Mouse (Mus musculus) mature B cell (primary cell): ENCODE data around the gene Gm11733.
"Not testable (repeated sequence)": the region's sequence is repeated elsewhere in the genome, so short reads cannot be mapped to it uniquely, and the experiment has no call there.

ENCODE experiments used
- in situ Hi-C: fragments of 300-500 bp; cut with MboI; formaldehyde crosslinking; loops from 2 replicates; pipeline ENCODE4 v1.14.3; 2019

Gene Gm11733

GRCm38 (mm10) chr11:117484198-117484597 lies at the start of gene Gm11733:
Gene Gm11733, plus strand, starts transcription at chr11:117484368.
- in situ Hi-C loops, result no loop called here

GRCm38 (mm10) chr11:117436401-117437109 lies 47.6 kb upstream of the Gm11733 start:
- in situ Hi-C loops, result no loop called here

- in situ Hi-C loops, result no loop called here
These were observed 47.1 kb upstream of the Gm11733 start for GRCm38 (mm10) chr11:117437110-117437490.

GRCm38 (mm10) chr11:117438363-117438762 lies 45.8 kb upstream of the Gm11733 start:
- in situ Hi-C loops, result no loop called here

GRCm38 (mm10) chr11:117440865-117441425 lies 43.2 kb upstream of the Gm11733 start:
- in situ Hi-C loops, result no loop called here

DNA sequence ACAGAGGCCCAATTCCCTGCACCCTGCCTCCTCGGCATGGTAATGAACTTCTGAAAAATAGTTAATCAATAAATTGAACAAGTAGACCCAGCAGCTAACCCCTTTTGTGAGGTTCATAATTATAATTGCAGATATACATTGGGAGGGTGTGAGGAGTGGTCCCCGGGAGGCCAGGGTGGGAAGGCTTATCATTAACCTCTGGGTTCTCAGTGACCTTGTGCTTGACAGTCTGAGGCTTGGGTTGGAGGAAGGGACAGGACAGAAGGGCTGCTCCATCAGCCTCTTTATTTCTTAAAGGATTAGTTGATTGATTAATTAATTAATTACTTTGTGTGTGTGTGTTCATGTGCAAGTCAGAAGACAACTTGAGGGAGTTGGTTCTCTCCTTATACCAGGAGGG lies 40.1 kb upstream of the Gm11733 start:
- in situ Hi-C loops, result no loop called here

DNA sequence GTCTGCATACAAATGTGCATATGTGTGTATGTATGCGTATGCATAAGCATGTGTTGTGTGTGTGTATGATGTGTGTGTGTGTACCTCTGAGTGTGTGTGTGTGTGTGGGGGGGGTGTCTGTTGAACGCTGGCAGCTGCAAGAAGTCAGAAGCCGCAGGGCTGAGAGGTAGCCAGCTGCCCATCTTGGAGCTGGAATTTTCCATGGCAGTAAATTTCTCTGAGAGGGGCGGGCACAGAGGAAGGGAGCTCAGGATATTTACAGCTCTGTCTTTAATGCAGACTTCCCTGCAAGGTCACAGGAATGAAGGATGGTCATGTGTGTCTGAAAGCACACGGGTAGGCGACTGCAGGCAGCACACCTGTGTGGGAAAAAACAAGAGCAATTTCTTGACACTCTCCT lies 38.5 kb upstream of the Gm11733 start:
- in situ Hi-C loops, result no loop called here

DNA sequence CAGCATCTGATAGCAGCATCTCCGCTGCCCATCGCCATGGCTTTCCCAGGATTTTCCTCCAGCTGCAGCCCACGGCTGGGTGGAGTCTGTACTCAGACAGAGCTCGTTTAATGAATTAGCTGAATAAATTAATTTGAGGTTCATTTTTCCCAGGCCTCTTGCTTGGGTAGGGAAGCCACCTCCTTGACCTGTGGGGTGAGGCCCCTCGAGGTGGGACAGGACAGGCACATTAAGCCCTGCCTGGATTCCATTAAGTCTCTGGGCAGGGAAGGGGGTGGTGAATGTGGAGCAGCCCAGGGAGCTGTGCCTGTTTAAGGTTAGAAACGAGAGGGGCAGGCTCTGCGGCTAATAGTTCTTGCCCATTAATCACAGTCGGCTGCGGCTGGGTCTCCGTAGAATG lies 30.1 kb upstream of the Gm11733 start:
- in situ Hi-C loops, result no loop called here

GRCm38 (mm10) chr11:117459148-117459547 lies 25.0 kb upstream of the Gm11733 start:
- in situ Hi-C loops, result no loop called here

DNA sequence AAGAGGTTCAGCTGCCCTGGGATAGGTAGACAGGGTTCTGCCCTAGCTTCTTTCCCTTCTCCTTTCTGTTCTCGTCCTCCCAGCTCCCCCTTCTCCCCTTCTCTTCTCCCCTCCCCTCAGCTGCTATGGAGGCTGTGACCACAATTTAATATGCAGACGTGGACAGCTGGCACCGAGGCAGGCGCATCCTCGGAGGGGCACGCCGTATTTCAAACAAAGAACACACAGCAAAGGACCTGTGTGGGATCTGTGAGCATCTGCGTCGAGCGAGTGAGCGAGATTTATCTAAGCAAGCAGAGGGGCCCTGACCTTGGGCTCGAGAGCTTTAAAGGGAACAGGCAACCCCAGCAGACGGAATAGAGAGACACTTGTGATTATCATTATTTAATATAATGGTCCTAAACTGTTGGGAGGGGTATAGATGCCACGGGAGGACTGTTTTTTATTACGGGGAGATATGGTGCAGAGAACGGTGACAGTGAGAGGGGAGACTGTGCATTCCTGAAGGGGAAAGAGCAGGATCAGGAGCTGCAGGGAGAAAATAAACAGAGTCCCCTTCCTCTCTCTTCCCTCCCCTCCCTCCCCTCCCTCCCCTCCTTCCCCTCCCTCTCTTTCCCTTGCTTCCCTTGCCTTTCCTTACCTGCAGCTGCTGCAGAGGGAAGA lies 21.8 kb upstream of the Gm11733 start:
- in situ Hi-C loops, result no loop called here

GRCm38 (mm10) chr11:117463416-117463815 lies 20.8 kb upstream of the Gm11733 start:
- in situ Hi-C loops, result not testable (repeated sequence)

DNA sequence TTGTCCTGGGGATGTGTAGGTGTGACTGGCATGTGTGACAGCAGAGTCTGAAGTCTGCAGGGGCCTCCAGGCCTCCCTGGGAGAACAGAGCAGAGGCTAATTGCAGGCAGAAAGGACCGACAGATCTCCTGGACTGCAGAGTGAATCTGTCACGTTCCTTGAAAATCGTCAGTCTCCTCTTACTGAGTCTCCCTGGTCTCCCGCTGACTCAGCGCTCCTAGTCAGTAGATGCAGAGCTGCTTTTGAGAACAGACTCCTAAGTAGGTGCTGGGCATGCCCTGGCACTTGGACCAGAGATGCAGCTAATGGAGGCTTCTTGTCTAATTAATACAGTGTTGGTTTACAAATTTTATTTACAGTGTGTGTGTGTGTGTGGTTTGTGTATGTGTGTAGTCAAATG lies 17.9 kb upstream of the Gm11733 start:
- in situ Hi-C loops, result no loop called here

DNA sequence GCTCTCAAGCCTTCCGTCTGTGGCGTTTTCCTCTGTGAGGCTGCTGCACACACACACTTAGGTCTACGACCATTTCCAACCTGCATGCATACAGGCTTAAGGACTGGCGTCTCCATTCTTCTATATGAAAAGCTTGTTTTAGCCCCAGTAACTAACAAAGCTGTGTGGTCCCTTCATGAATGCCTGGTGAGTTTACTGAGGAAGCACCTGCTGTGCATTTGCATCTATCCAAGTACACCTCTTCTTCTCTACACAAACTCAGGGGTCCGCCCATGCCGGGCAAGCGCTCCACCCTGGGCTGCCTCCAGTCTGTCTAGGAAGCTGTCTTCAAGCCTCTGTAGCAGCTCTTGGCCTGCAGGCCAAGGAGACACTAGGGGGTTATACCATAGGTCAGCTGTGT lies 17.3 kb upstream of the Gm11733 start:
- in situ Hi-C loops, result no loop called here

GRCm38 (mm10) chr11:117468585-117469363 lies 15.4 kb upstream of the Gm11733 start:
- in situ Hi-C loops, result no loop called here

DNA sequence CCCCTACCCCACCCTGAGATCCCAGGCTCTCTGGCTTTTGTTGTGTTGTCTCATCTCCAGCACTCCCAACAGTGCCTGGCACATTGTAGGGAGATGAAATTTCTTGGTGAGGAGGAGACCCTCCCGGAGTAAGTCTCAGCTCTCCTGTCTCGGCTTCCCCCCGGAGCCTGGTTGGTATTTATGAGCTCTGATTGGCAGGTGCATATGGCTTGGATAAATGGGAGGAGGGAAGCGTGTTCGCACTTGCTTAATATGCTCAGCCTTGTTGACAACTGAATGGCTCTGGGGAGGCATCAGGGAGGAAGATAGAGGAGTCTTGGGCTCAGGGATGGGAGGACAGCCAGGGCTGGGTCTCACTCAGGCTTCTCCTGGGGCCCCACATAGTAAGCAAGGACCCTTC lies 14.4 kb upstream of the Gm11733 start:
- in situ Hi-C loops, result no loop called here

GRCm38 (mm10) chr11:117470586-117471195 lies 13.5 kb upstream of the Gm11733 start:
- in situ Hi-C loops, result no loop called here

DNA sequence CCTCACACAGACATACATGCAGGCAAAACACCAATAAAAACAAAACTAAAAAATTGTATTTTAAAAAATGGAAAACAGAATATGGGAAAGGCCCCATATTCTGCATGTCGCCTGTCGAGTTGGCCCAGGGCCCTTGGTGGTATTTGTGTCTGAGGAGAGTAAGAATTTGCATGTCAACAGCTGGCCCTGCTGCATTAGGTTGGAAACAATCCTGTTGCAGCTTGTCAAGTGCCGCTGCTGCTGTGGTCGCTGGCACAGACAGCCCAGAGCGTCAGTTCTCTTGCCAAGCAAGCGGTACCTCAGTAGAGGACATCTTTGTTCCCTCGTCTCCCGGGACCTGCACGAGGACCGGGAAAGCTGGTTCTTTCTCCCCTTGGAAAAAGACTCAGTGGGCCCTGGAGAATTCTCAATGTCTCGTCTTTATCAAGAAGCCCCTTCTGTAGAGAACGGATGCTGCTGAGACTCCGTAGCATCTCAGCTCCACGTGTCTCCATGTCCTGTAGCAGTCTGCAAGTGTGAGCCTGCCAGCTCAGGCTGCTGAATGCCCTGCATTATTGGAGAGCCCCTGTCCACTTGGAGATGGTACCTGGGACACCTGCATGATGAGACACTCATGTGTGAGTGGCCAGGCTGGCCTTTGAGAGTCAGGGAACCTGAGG lies 12.4 kb upstream of the Gm11733 start:
- in situ Hi-C loops, result no loop called here

DNA sequence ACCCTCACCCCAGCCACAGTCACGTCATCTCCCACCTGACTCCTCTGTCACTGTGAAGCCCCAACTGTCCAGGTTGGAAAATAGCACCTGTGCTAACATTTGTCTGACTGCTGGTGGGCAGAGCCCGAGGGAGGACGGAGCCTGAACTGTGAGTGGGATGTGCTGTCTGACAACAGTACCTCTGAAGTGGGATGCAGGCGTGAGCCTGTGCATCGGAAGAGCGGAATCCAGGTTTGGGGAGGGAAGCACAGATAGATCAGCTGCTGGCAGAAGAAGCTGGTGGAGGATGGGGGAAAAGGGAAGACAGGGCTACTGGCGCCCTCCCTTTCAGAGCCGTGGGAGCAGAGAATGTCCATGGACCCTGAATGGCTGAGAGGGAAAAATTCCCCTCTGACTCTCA lies 11.3 kb upstream of the Gm11733 start:
- in situ Hi-C loops, result no loop called here

DNA sequence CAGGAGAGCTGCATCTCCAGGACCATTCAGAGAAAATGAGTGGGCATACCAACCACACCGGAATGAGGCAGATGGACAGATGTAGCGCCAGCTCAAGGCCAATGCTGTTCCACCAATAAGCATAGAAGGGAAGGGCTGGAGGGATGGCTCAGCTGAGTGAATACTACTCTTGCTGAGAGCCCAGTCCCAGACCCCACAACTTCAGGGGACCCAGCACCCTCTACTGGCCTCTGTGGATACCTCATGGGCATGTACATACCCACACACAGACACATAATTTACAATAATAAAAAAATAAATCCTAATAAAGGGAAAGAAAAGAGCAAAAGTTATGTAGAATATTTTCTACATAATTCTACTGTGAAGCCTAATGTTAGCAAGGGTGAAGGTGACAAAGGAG lies 9.0 kb upstream of the Gm11733 start:
- in situ Hi-C loops, result no loop called here

DNA sequence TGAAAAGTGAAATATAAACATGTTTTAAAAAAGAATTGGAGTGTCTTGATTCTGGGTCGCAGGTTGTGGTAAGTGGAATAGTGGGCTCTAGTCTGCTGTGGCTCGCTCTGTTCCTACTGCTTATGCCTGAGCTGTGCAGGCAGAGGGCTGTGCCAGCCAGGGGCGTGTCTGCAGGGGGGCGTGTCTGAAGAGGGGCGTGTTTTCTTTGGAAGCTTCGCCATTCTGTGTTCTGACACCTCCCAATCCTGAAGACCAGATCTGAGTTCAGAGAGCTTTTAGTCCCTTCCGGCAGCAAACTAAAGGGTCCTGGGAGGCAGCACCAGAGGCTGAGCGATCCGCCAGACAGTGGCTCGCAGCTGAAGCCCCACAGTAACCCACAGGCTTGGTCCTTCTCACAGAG lies 8.5 kb upstream of the Gm11733 start:
- in situ Hi-C loops, result no loop called here

DNA sequence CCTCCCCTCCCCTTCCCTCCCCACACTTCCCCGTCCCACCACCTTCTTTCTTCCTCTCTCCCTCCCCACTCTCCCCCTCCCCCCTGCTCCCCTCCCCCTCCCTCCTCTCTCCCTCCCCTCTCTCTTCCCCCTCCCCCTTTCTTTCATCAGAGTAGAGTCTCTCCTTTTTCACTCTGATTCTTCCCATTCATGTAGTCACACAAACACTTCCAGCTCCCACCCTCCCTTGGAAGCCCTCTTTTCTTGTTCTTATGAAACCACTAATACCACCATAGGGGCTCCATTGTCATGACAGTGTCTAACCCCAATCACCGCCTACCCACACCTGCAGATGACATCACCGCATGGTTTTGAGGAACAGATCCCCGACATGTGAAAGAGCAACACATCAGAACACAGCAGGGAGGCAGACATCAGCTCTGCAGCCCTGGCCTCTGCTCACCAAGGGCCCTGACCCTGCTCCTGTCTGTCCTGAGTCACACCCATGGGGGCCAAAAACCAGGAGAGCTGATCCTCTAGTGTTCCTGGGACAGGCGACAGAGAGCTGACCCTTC lies 7.5 kb upstream of the Gm11733 start:
- in situ Hi-C loops, result no loop called here
